Mouse (Mus musculus): ENCODE results near the gene Macf1.

The Macf1 gene

GRCm38 (mm10) chr4:123407792-123408191 is 276.4 kb downstream of the Macf1 start:
- DNase-seq (ENCODE audit: low read depth), result no peak

GRCm38 (mm10) chr4:123404056-123404455 is 280.1 kb downstream of the Macf1 start:
- no peak for DNase-seq (ENCODE audit: low read depth)

- no peak for DNase-seq (ENCODE audit: low read depth)
These were observed 281.9 kb downstream of the Macf1 start for GRCm38 (mm10) chr4:123402244-123402643.

- no peak for DNase-seq (ENCODE audit: low read depth)
These were observed 282.9 kb downstream of the Macf1 start for GRCm38 (mm10) chr4:123401265-123401664.

GRCm38 (mm10) chr4:123397643-123398434 is 286.3 kb downstream of the Macf1 start:
- no peak for DNase-seq (ENCODE audit: low read depth)

- no peak for DNase-seq (ENCODE audit: low read depth)
These were observed 287.1 kb downstream of the Macf1 start for GRCm38 (mm10) chr4:123397049-123397448.

- no peak for DNase-seq (ENCODE audit: low read depth)
These were observed 288.6 kb downstream of the Macf1 start for GRCm38 (mm10) chr4:123395435-123396000.

GRCm38 (mm10) chr4:123394878-123395277 is 289.3 kb downstream of the Macf1 start:
- DNase-seq (ENCODE audit: low read depth), result no peak

GRCm38 (mm10) chr4:123394269-123394668 is 289.9 kb downstream of the Macf1 start:
- no peak for DNase-seq (ENCODE audit: low read depth)

GRCm38 (mm10) chr4:123393004-123393403 is 291.2 kb downstream of the Macf1 start:
- DNase-seq (ENCODE audit: low read depth), result no peak

- peak; percentile 35 for DNase-seq (ENCODE audit: low read depth)
These were observed 292.0 kb downstream of the Macf1 start for GRCm38 (mm10) chr4:123392187-123392586.

GRCm38 (mm10) chr4:123385028-123385427 is 299.1 kb downstream of the Macf1 start:
- DNase-seq (ENCODE audit: low read depth), result no peak

GRCm38 (mm10) chr4:123383173-123383572 is 301.0 kb downstream of the Macf1 start:
- DNase-seq (ENCODE audit: low read depth), result no peak

GRCm38 (mm10) chr4:123382051-123382450 is 302.1 kb downstream of the Macf1 start:
- no peak for DNase-seq (ENCODE audit: low read depth)

GRCm38 (mm10) chr4:123381598-123381997 is 302.6 kb downstream of the Macf1 start:
- DNase-seq (ENCODE audit: low read depth), result no peak

GRCm38 (mm10) chr4:123376031-123376430 is 308.1 kb downstream of the Macf1 start:
- DNase-seq (ENCODE audit: low read depth), result no peak

- no peak for DNase-seq (ENCODE audit: low read depth)
These were observed 309.7 kb downstream of the Macf1 start for GRCm38 (mm10) chr4:123374316-123375008.

GRCm38 (mm10) chr4:123363555-123363954 is 320.6 kb downstream of the Macf1 start:
- no peak for DNase-seq (ENCODE audit: low read depth)

- no peak for DNase-seq (ENCODE audit: low read depth)
These were observed 323.4 kb downstream of the Macf1 start for GRCm38 (mm10) chr4:123360771-123361170.

GRCm38 (mm10) chr4:123358613-123359012 is 325.5 kb downstream of the Macf1 start:
- DNase-seq (ENCODE audit: low read depth), result no peak

- DNase-seq (ENCODE audit: low read depth), result no peak
These were observed 328.2 kb downstream of the Macf1 start for GRCm38 (mm10) chr4:123355941-123356340.

GRCm38 (mm10) chr4:123353271-123353877 is 330.8 kb downstream of the Macf1 start:
- no peak for DNase-seq (ENCODE audit: low read depth)

GRCm38 (mm10) chr4:123343471-123343789 is 340.7 kb downstream of the Macf1 start:
- no peak for DNase-seq (ENCODE audit: low read depth)
